Mouse (Mus musculus) urinary bladder, postnatal 10 days (tissue): ENCODE measurements around the gene Soga1.

ENCODE experiments used
- DNase-seq: peaks from one replicate; pipeline ENCODE4 v3.0.0; 2022; ENCODE audit warnings: low spot score

The Soga1 gene

GRCm38 (mm10) chr2:156982864-156983263, 96.2 kb downstream of the Soga1 start:
- DNase-seq: no peak

- DNase-seq: no peak
These were observed 97.8 kb downstream of the Soga1 start for GRCm38 (mm10) chr2:156981291-156981690.

GRCm38 (mm10) chr2:156980059-156980458, 99.0 kb downstream of the Soga1 start:
- DNase-seq: no peak

GRCm38 (mm10) chr2:156976711-156977110, 102.3 kb downstream of the Soga1 start:
- no peak for DNase-seq

- DNase-seq: no peak
These were observed 104.1 kb downstream of the Soga1 start for GRCm38 (mm10) chr2:156974967-156975366.

GRCm38 (mm10) chr2:156973316-156974100, 105.5 kb downstream of the Soga1 start:
- DNase-seq: no peak

- no peak for DNase-seq
These were observed 108.8 kb downstream of the Soga1 start for GRCm38 (mm10) chr2:156970253-156970652.

- DNase-seq: no peak
These were observed 110.6 kb downstream of the Soga1 start for GRCm38 (mm10) chr2:156968501-156968900.

GRCm38 (mm10) chr2:156967388-156967787, 111.7 kb downstream of the Soga1 start:
- no peak for DNase-seq
